Mouse (Mus musculus): ENCODE data around the gene Gm12830. TPM values are rescaled to one million over a fixed set of nuclear protein-coding genes. Genes with fewer than 3 reads are reported as not detected.

Gene Gm12830
- polyA plus RNA-seq, 1 experiment from 2014 or later = not detected

DNA sequence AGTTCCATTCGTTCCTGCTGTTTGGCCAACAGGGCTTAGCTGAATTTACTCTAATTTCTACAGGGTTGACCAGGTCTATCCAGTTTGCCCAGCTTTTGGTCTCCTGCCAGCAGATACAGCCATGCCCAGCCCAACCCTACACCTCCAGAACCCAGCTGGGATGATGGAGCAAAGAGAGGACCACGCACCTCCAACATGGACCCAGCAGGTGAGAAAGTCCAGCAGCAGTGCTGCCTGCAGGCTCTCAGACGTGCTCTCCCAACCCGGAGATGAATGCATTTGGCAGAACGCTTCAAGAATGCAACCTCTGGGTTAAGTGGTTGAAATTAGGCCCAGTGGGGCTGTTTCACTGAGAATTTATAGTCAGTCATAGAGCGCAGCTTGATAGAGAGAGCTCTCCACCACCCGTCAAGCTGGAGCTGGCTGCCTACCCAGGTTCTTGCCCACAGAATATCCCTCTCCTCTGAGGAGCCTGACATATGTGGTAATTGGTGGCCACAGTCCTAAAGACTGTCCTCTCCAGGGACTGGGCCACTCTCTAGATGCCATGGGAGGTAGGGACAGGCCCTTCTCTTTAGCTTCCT lies 23.4 kb upstream of the Gm12830 start:
- H3K9ac ChIP-seq = no peak overlapping the region
- no peaks in the 10 kb centered on the region for H3K36me3 ChIP-seq
- H3K4me3 ChIP-seq (replicated peaks) = no peak overlapping the region
- no peak for ATAC-seq
- no peak overlapping the region for H3K27ac ChIP-seq
- H3K4me2 ChIP-seq (replicated peaks) = no peak overlapping the region
- peaks cover 8% of the 10 kb centered on the region for H3K27me3 ChIP-seq (replicated peaks)
- 39% methylated on average over 7 of the region's 7 CpGs for WGBS
- H3K4me1 ChIP-seq (replicated peaks) = no peaks in the 10 kb centered on the region
- no peaks in the 10 kb centered on the region for H3K9me3 ChIP-seq

DNA sequence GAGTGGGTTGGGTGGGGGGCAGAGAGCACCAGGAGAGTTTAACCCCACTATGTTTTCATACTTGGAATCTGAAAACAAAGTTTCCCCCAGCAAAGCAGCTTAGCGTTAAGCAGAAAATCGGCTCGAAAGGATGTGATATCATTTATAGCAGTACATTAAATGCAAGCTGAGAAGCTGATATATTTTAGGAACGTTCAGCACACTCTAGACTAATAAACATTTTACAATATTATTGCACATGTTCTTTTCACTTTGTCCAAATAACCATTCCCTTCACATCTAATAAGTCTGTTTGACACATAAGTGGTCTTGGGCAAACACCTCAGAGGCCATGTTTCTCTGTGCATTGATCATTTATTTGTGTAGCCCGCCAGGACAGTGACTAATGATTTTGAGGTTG lies 17.4 kb upstream of the Gm12830 start:
- Histone ChIP-seq H3K4me3 (replicated peaks) (no peak overlapping the region), H3K9me3 (no peaks in the 10 kb centered on the region), H3K27me3 (replicated peaks) (peaks cover 8% of the 10 kb centered on the region), H3K4me2 (replicated peaks) (no peak overlapping the region), H3K9ac (no peak overlapping the region), H3K36me3 (no peaks in the 10 kb centered on the region), H3K4me1 (replicated peaks) (no peaks in the 10 kb centered on the region), H3K27ac (no peak overlapping the region)
- 67% methylated on average over 5 of the region's 5 CpGs for WGBS
- ATAC-seq = no peak

GRCm38 (mm10) chr4:114818963-114819702 lies 2.4 kb upstream of the Gm12830 start:
- H3K4me1 ChIP-seq (replicated peaks) = peaks cover 7% of the 10 kb centered on the region
- no peak overlapping the region for H3K27ac ChIP-seq
- no peaks in the 10 kb centered on the region for H3K9me3 ChIP-seq
- H3K4me2 ChIP-seq (replicated peaks) = no peak overlapping the region
- no peak overlapping the region for H3K9ac ChIP-seq
- no peaks in the 10 kb centered on the region for H3K36me3 ChIP-seq
- no peak for ATAC-seq
- 38% methylated on average over 9 of the region's 9 CpGs for WGBS
- H3K27me3 ChIP-seq (replicated peaks) = peaks cover 11% of the 10 kb centered on the region
- no peak overlapping the region for H3K4me3 ChIP-seq (replicated peaks)

GRCm38 (mm10) chr4:114834770-114835581 lies 13.5 kb downstream of the Gm12830 start:
- peak; percentile 87 for ATAC-seq
- 35% methylated on average over 10 of the region's 10 CpGs for WGBS
- peaks cover 6% of the 10 kb centered on the region; the same call in 1 of the 2 replicates for H3K27me3 ChIP-seq (replicated peaks)
- H3K4me3 ChIP-seq (replicated peaks) = no peak overlapping the region
- H3K9ac ChIP-seq = no peak overlapping the region
- no peak overlapping the region for H3K4me2 ChIP-seq (replicated peaks)
- no peaks in the 10 kb centered on the region for H3K9me3 ChIP-seq
- H3K36me3 ChIP-seq = no peaks in the 10 kb centered on the region
- no peak overlapping the region for H3K27ac ChIP-seq
- peaks cover 9% of the 10 kb centered on the region; the same call in 1 of the 2 replicates for H3K4me1 ChIP-seq (replicated peaks)

- peaks cover 10% of the 10 kb centered on the region; the same call in 1 of the 2 replicates for H3K4me1 ChIP-seq (replicated peaks)
- no peak for ATAC-seq
- H3K9me3 ChIP-seq = no peaks in the 10 kb centered on the region
- H3K27me3 ChIP-seq (replicated peaks) = peaks cover 38% of the 10 kb centered on the region
- no peak overlapping the region for H3K9ac ChIP-seq
- H3K27ac ChIP-seq = no peak overlapping the region
- H3K36me3 ChIP-seq = no peaks in the 10 kb centered on the region
- H3K4me2 ChIP-seq (replicated peaks) = no peak overlapping the region
- 55% methylated on average over 9 of the region's 9 CpGs for WGBS
- no peak overlapping the region for H3K4me3 ChIP-seq (replicated peaks)
Measured at GRCm38 (mm10) chr4:114841336-114841920, 19.9 kb downstream of the Gm12830 start.

DNA sequence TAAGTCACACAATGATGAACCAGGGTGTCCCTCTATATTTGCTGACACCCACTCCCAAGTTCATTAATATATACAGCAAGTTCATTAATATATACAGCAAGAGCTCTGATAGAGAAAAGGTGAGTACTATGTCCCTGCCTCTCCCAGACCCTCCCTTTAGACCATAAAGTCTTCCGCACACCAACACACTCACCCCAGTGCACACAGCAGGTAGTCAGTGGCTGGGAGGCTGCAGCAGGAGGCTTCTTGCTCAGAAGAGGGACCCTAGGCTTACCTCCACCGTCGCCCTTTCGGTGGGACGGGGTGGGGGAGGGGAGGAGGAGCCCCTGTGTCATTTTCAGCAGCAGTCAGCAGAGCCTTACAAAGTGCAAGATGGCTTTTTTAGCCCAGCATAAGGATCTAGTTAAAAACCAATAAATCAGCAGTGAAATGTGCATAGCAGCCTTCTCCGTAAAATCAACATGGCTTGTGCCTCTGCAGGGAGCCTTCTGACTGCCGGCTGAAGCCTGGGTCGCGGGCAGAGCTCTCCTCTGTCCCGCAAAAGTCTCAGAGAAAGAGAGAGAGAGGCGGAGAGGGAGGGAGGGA lies 20.9 kb downstream of the Gm12830 start:
- Histone ChIP-seq H3K4me1 (replicated peaks) (peaks cover 10% of the 10 kb centered on the region; the same call in 1 of the 2 replicates), H3K27me3 (replicated peaks) (peaks cover 38% of the 10 kb centered on the region), H3K4me3 (replicated peaks) (no peak overlapping the region), H3K9ac (no peak overlapping the region), H3K36me3 (no peaks in the 10 kb centered on the region), H3K9me3 (no peaks in the 10 kb centered on the region), H3K4me2 (replicated peaks) (no peak overlapping the region), H3K27ac (no peak overlapping the region)
- 13% methylated on average over 7 of the region's 11 CpGs for WGBS
- no peak for ATAC-seq

- peaks cover 35% of the 10 kb centered on the region for H3K27me3 ChIP-seq (replicated peaks)
- peaks cover 10% of the 10 kb centered on the region; the same call in 1 of the 2 replicates for H3K4me1 ChIP-seq (replicated peaks)
- peak overlapping the region; percentile 20 for H3K9ac ChIP-seq
- H3K36me3 ChIP-seq = no peaks in the 10 kb centered on the region
- no peak overlapping the region for H3K27ac ChIP-seq
- ATAC-seq = peak; percentile 55
- 2% methylated on average over 51 of the region's 51 CpGs for WGBS
- peak overlapping the region; percentile 40 for H3K4me3 ChIP-seq (replicated peaks)
- H3K9me3 ChIP-seq = no peaks in the 10 kb centered on the region
- H3K4me2 ChIP-seq (replicated peaks) = peak overlapping the region; percentile 87
Measured at GRCm38 (mm10) chr4:114843097-114843721, 21.7 kb downstream of the Gm12830 start.

DNA sequence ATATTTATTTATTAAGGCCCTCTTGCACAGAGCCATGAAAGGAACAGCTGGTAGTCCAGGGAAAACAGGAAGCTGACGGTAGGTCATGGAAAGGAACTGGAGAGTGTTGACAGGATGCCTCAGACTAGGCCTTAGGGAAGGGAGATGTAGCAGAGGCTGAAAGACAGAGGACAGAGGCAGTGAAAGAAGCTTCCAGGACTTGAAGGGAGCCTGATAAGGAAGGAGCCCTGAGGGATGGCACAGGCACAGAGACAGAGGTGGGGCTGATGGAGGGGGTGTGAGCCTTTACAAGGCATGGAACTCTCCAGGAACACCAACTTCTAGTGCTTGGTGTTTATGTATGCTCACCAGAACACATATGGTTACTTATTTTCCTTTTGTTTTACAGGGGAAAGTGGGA lies 23.1 kb downstream of the Gm12830 start:
- no peak for ATAC-seq
- H3K36me3 ChIP-seq = no peaks in the 10 kb centered on the region
- H3K4me3 ChIP-seq (replicated peaks) = no peak overlapping the region
- H3K27me3 ChIP-seq (replicated peaks) = peaks cover 32% of the 10 kb centered on the region
- WGBS = 47% methylated on average over 1 of the region's 1 CpGs
- H3K4me1 ChIP-seq (replicated peaks) = peaks cover 10% of the 10 kb centered on the region; the same call in 1 of the 2 replicates
- no peak overlapping the region for H3K9ac ChIP-seq
- no peak overlapping the region for H3K4me2 ChIP-seq (replicated peaks)
- no peaks in the 10 kb centered on the region for H3K9me3 ChIP-seq
- no peak overlapping the region for H3K27ac ChIP-seq

GRCm38 (mm10) chr4:114845622-114846021 lies 24.1 kb downstream of the Gm12830 start:
- peak; percentile 45 for ATAC-seq
- Histone ChIP-seq H3K27me3 (replicated peaks) (peaks cover 29% of the 10 kb centered on the region), H3K9ac (no peak overlapping the region), H3K9me3 (no peaks in the 10 kb centered on the region), H3K4me1 (replicated peaks) (peaks cover 10% of the 10 kb centered on the region; the same call in 1 of the 2 replicates), H3K4me2 (replicated peaks) (no peak overlapping the region), H3K4me3 (replicated peaks) (no peak overlapping the region), H3K27ac (no peak overlapping the region), H3K36me3 (no peaks in the 10 kb centered on the region)
- 34% methylated on average over 4 of the region's 4 CpGs for WGBS

GRCm38 (mm10) chr4:114846723-114847122 lies 25.2 kb downstream of the Gm12830 start:
- Histone ChIP-seq H3K27ac (no peak overlapping the region), H3K9ac (no peak overlapping the region), H3K4me1 (replicated peaks) (peaks cover 10% of the 10 kb centered on the region; the same call in 1 of the 2 replicates), H3K4me2 (replicated peaks) (no peak overlapping the region), H3K4me3 (replicated peaks) (no peak overlapping the region), H3K27me3 (replicated peaks) (peaks cover 21% of the 10 kb centered on the region), H3K36me3 (no peaks in the 10 kb centered on the region), H3K9me3 (no peaks in the 10 kb centered on the region)
- no peak for ATAC-seq
- WGBS = 71% methylated on average over 6 of the region's 6 CpGs

DNA sequence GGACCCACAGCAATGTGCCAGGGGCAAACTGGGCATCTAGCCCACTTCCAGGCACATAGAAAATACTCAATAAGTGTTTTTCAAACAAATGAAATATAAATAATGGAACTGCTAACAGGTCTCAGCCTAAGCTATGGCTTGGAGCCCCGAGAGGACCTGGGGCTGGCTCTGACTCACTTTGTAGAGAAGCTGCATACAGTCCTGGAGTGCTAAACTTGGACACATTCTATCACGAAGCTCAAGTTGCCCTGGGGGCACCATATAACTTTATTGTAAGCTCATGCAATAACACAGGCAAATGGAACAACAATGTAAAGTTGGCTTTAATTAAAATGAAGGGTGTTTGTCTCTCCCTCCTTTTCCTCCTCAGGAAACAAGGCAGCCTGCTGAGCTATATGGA lies 32.4 kb downstream of the Gm12830 start:
- H3K36me3 ChIP-seq = no peaks in the 10 kb centered on the region
- no peak for ATAC-seq
- H3K9me3 ChIP-seq = no peaks in the 10 kb centered on the region
- no peak overlapping the region for H3K27ac ChIP-seq
- H3K4me3 ChIP-seq (replicated peaks) = no peak overlapping the region
- WGBS = 74% methylated on average over 2 of the region's 2 CpGs
- H3K4me2 ChIP-seq (replicated peaks) = no peak overlapping the region
- H3K4me1 ChIP-seq (replicated peaks) = no peaks in the 10 kb centered on the region
- no peak overlapping the region for H3K9ac ChIP-seq
- H3K27me3 ChIP-seq (replicated peaks) = no peaks in the 10 kb centered on the region

All from intestine, embryonic 15.5 days (tissue).